Mouse (Mus musculus): ENCODE results near the gene Cecr2.

Cecr2 gene

GRCm38 (mm10) chr6:120667422-120667781 lies 1.2 kb downstream of the Cecr2 start:
- DNase-seq (ENCODE audit: low read depth, low spot score): no peak

GRCm38 (mm10) chr6:120667911-120668310 lies 1.7 kb downstream of the Cecr2 start:
- no peak for DNase-seq (ENCODE audit: low read depth, low spot score)

- DNase-seq (ENCODE audit: low read depth, low spot score): no peak
These were observed 8.0 kb downstream of the Cecr2 start for GRCm38 (mm10) chr6:120674121-120674520.

- no peak for DNase-seq (ENCODE audit: low read depth, low spot score)
These were observed 8.7 kb downstream of the Cecr2 start for GRCm38 (mm10) chr6:120674881-120675280.

- DNase-seq (ENCODE audit: low read depth, low spot score): no peak
These were observed 9.8 kb downstream of the Cecr2 start for GRCm38 (mm10) chr6:120675979-120676378.

GRCm38 (mm10) chr6:120683351-120683750 lies 17.2 kb downstream of the Cecr2 start:
- no peak for DNase-seq (ENCODE audit: low read depth, low spot score)

- no peak for DNase-seq (ENCODE audit: low read depth, low spot score)
These were observed 18.6 kb downstream of the Cecr2 start for GRCm38 (mm10) chr6:120684750-120685149.

GRCm38 (mm10) chr6:120686872-120687650 lies 20.9 kb downstream of the Cecr2 start:
- DNase-seq (ENCODE audit: low read depth, low spot score): no peak

GRCm38 (mm10) chr6:120700221-120700620 lies 34.1 kb downstream of the Cecr2 start:
- DNase-seq (ENCODE audit: low read depth, low spot score): peak; percentile 68

- DNase-seq (ENCODE audit: low read depth, low spot score): no peak
These were observed 38.2 kb downstream of the Cecr2 start for GRCm38 (mm10) chr6:120704376-120704775.

- DNase-seq (ENCODE audit: low read depth, low spot score): no peak
These were observed 42.6 kb downstream of the Cecr2 start for GRCm38 (mm10) chr6:120708759-120709158.

- no peak for DNase-seq (ENCODE audit: low read depth, low spot score)
These were observed 48.6 kb downstream of the Cecr2 start for GRCm38 (mm10) chr6:120714806-120715205.

GRCm38 (mm10) chr6:120715227-120715626 lies 49.1 kb downstream of the Cecr2 start:
- DNase-seq (ENCODE audit: low read depth, low spot score): peak; percentile 29

- peak; percentile 47 for DNase-seq (ENCODE audit: low read depth, low spot score)
These were observed 49.7 kb downstream of the Cecr2 start for GRCm38 (mm10) chr6:120715851-120716250.

GRCm38 (mm10) chr6:120716531-120716984 lies 50.4 kb downstream of the Cecr2 start:
- DNase-seq (ENCODE audit: low read depth, low spot score): peak; percentile 68

- no peak for DNase-seq (ENCODE audit: low read depth, low spot score)
These were observed 59.8 kb downstream of the Cecr2 start for GRCm38 (mm10) chr6:120725986-120726385.

- no peak for DNase-seq (ENCODE audit: low read depth, low spot score)
These were observed 69.8 kb downstream of the Cecr2 start for GRCm38 (mm10) chr6:120736011-120736410.

GRCm38 (mm10) chr6:120736566-120736965 lies 70.4 kb downstream of the Cecr2 start:
- peak; percentile 45 for DNase-seq (ENCODE audit: low read depth, low spot score)

- no peak for DNase-seq (ENCODE audit: low read depth, low spot score)
These were observed 77.0 kb downstream of the Cecr2 start for GRCm38 (mm10) chr6:120743130-120743529.

GRCm38 (mm10) chr6:120744266-120744665 lies 78.1 kb downstream of the Cecr2 start:
- DNase-seq (ENCODE audit: low read depth, low spot score): no peak

GRCm38 (mm10) chr6:120746416-120746815 lies 80.2 kb downstream of the Cecr2 start:
- DNase-seq (ENCODE audit: low read depth, low spot score): no peak

- no peak for DNase-seq (ENCODE audit: low read depth, low spot score)
These were observed 95.0 kb downstream of the Cecr2 start for GRCm38 (mm10) chr6:120761151-120761550.

GRCm38 (mm10) chr6:120769972-120770371 lies 103.8 kb downstream of the Cecr2 start:
- no peak for DNase-seq (ENCODE audit: low read depth, low spot score)

- no peak for DNase-seq (ENCODE audit: low read depth, low spot score)
These were observed 105.2 kb downstream of the Cecr2 start for GRCm38 (mm10) chr6:120771366-120771765.
